Mouse (Mus musculus): ENCODE results near the gene Cass4.

GRCm38 (mm10) chr2:172412454-172412853 is 18.9 kb downstream of the Cass4 start:
- TF ChIP-seq CTCF (IDR thresholded peaks at IDR 0.05; ENCODE audit: low read depth, low read length) (no peak), TAL1 (conservative IDR thresholded peaks at IDR 0.05; ENCODE audit: low read depth, low read length) (no peak), GATA1 (IDR thresholded peaks at IDR 0.05; ENCODE audit: borderline replicate concordance, low read length) (no peak), POLR2AphosphoS5 (IDR thresholded peaks at IDR 0.05; ENCODE audit: insufficient replicate concordance, low read depth, low read length) (no peak), GATA2 (IDR thresholded peaks at IDR 0.05; ENCODE audit: borderline replicate concordance, low read depth, low read length) (no peak)

Data from G1E (cell line).